Mouse (Mus musculus) G1E (cell line): ENCODE data around the gene D630045J12Rik.

Experiments used
- CTCF ChIP-seq: IDR thresholded peaks from 2 replicates; pipeline ENCODE4 v1.5.1; 2012; ENCODE audit warnings: low read depth, low read length, inconsistent platforms, mixed read lengths
- GATA1 ChIP-seq: IDR thresholded peaks from 2 replicates; pipeline ENCODE4 v1.6.1; 2012; ENCODE audit warnings: borderline replicate concordance, low read length, inconsistent platforms, mixed read lengths
- POLR2AphosphoS5 ChIP-seq: IDR thresholded peaks from 2 replicates; pipeline ENCODE4 v1.6.1; 2012; ENCODE audit warnings: low read depth, low read length, inconsistent platforms; ENCODE audit not compliant: insufficient replicate concordance

GRCm38 (mm10) chr6:38219261-38219660, 34.5 kb downstream of the D630045J12Rik start:
- no peak for TF ChIP-seq CTCF
- no peak for TF ChIP-seq POLR2AphosphoS5
- TF ChIP-seq GATA1: no peak
